Mouse (Mus musculus): ENCODE measurements around the gene Cdh13. TPM values are rescaled to one million over a fixed set of nuclear protein-coding genes. Genes with fewer than 3 reads are reported as not detected.
A peak's percentile ranks its signal among the peaks of the same experiment; 100 is the strongest.
"Not testable (repeated sequence)": the region's sequence is repeated elsewhere in the genome, so short reads cannot be mapped to it uniquely, and the experiment has no call there.

Gene Cdh13
- total RNA-seq, 2 experiments from 2014 or later: not detected

GRCm38 (mm10) chr8:119345683-119346075 is 1062.1 kb downstream of the Cdh13 start:
- no peak for ATAC-seq (replicated peaks; ENCODE audit: low FRiP score, poor library complexity, severe bottlenecking)

GRCm38 (mm10) chr8:119351647-119352046 is 1068.1 kb downstream of the Cdh13 start:
- ATAC-seq (replicated peaks; ENCODE audit: low FRiP score, poor library complexity, severe bottlenecking): no peak

GRCm38 (mm10) chr8:119352977-119353658 is 1069.6 kb downstream of the Cdh13 start:
- no peak for ATAC-seq (replicated peaks; ENCODE audit: low FRiP score, poor library complexity, severe bottlenecking)

- no peak for ATAC-seq (replicated peaks; ENCODE audit: low FRiP score, poor library complexity, severe bottlenecking)
These were observed 1070.1 kb downstream of the Cdh13 start for GRCm38 (mm10) chr8:119353659-119354023.

- ATAC-seq (replicated peaks; ENCODE audit: low FRiP score, poor library complexity, severe bottlenecking): not testable (repeated sequence)
These were observed 1073.1 kb downstream of the Cdh13 start for GRCm38 (mm10) chr8:119356631-119357030.

- no peak for ATAC-seq (replicated peaks; ENCODE audit: low FRiP score, poor library complexity, severe bottlenecking)
These were observed 1074.6 kb downstream of the Cdh13 start for GRCm38 (mm10) chr8:119358175-119358574.

- ATAC-seq (replicated peaks; ENCODE audit: low FRiP score, poor library complexity, severe bottlenecking): peak; percentile 39; the same call in 1 of the 2 replicates
These were observed 1075.3 kb downstream of the Cdh13 start for GRCm38 (mm10) chr8:119358836-119359235.

- ATAC-seq (replicated peaks; ENCODE audit: low FRiP score, poor library complexity, severe bottlenecking): no peak
These were observed 1077.3 kb downstream of the Cdh13 start for GRCm38 (mm10) chr8:119360686-119361295.
